ENCODE assay signal across 11 mouse cellular contexts in the genomic region with DNA sequence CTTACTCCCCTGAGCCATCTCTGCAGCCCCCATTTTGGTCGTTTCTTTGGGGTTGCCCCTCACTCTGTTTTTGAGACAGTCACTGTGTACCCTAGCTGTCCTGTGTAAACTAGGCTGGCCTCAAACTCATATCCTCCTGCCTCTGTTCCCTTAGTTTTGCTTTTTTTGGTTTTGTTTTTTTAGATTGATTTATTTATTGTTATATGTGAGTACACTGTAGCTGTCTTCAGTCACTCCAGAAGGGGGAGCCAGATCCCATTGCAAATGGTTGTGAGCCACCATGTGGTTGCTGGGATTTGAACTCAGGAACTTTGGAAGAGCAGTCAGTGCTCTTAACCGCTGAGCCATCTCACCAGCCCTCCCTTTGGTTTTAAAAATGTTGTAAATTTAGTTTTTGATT. TPM values are rescaled to one million over a fixed set of nuclear protein-coding genes. Genes with fewer than 3 reads are reported as not detected.
DNase-seq lines count a peak whose midpoint lies in the region; ATAC-seq lines count a peak whose summit lies in the region.
"Had no signal": no experiment of that assay in that cellular context is flagged by ENCODE, and none has a peak within 500 bp of the region (broad histone marks: within the 10 kb centered on the region; RNA-seq: fewer than 3 reads in every experiment).

No protein-coding gene starts in this region.

- DNase-seq in CD4-positive, CD25-positive, alpha-beta regulatory T cell, adult 2 months (ENCODE audit: low read depth, low spot score) = peak; percentile 68
- peak; percentile 36 for DNase-seq in kidney, adult 9 months
- DNase-seq in kidney, adult 11 months = no peak
- DNase-seq in thymus, postnatal 14 days = peak; percentile 28
- no peak for DNase-seq in thymus, adult 18-20 months
- DNase-seq in kidney, adult 18-20 months = no peak
- DNase-seq: cerebellum, adult 8-10 months had no signal

- no peak for ATAC-seq in CD4-positive, CD25-positive, alpha-beta regulatory T cell, adult 4 months
- no peak for ATAC-seq in granulocyte monocyte progenitor cell, adult 5-6 weeks (replicated peaks; ENCODE audit: poor library complexity, severe bottlenecking)
- ATAC-seq: intestine, embryonic 15.5 days had no signal

RNA-seq across cellular contexts. Expression of gene Rpl13, which starts 4.4 kb away (rescaled TPM):
- 1,000 to 10,000 TPM; 2,671 to 2,712 TPM for polyA plus RNA-seq in CD4-positive, CD25-positive, alpha-beta regulatory T cell, adult 4 months (2017; shearing (Covaris generic))
- total RNA-seq in granulocyte monocyte progenitor cell, adult 5-6 weeks (2014; fragmentation: Nextera tagmentation) = 1,716 and 2,163 TPM in 2 replicates
- total RNA-seq in granulocyte monocyte progenitor cell, adult 5-6 weeks (2017) = 2,167 and 2,701 TPM in 2 replicates

RNA-seq across cellular contexts. Expression of gene Cpne7, which starts 10.6 kb away (rescaled TPM):
- 1 to 10 TPM; 1.0 to 2.7 TPM for polyA plus RNA-seq in CD4-positive, CD25-positive, alpha-beta regulatory T cell, adult 4 months (2017; shearing (Covaris generic))
- total RNA-seq in granulocyte monocyte progenitor cell, adult 5-6 weeks (2014; fragmentation: Nextera tagmentation) = not detected in 2 replicates
- total RNA-seq in granulocyte monocyte progenitor cell, adult 5-6 weeks (2017) = not detected in 2 replicates
- polyA plus RNA-seq: macrophage had no signal

RNA-seq across cellular contexts. Expression of gene Spg7, which starts 43.8 kb away (rescaled TPM):
- polyA plus RNA-seq in CD4-positive, CD25-positive, alpha-beta regulatory T cell, adult 4 months (2017; shearing (Covaris generic)) = 10 to 100 TPM; 24.4 to 29.0 TPM
- 29.5 and 40.3 TPM in 2 replicates for total RNA-seq in granulocyte monocyte progenitor cell, adult 5-6 weeks (2014; fragmentation: Nextera tagmentation)
- total RNA-seq in granulocyte monocyte progenitor cell, adult 5-6 weeks (2017) = 47.3 and 65.5 TPM in 2 replicates

RNA-seq across cellular contexts. Expression of gene Sult5a1, which starts 51.6 kb away (rescaled TPM):
- under 1 TPM in 1 of 2 experiments, not detected in 1; 0.42 TPM for polyA plus RNA-seq in CD4-positive, CD25-positive, alpha-beta regulatory T cell, adult 4 months (2017; shearing (Covaris generic))
- not detected in 2 replicates for total RNA-seq in granulocyte monocyte progenitor cell, adult 5-6 weeks (2014; fragmentation: Nextera tagmentation)
- not detected in 2 replicates for total RNA-seq in granulocyte monocyte progenitor cell, adult 5-6 weeks (2017)
- polyA plus RNA-seq: macrophage had no signal

Comparison
In these comparisons a context has a peak if more than half of its experiments do, and no peak if none do; other contexts are left out.
1. DNase-seq: peak in CD4-positive, CD25-positive, alpha-beta regulatory T cell, adult 2 months (single experiment), kidney, adult 9 months (single experiment) and thymus, postnatal 14 days (single experiment); none in kidney, adult 11 months (single experiment), thymus, adult 18-20 months (0 of 2) and kidney, adult 18-20 months (single experiment).